Mouse (Mus musculus) neural tube, embryonic 12.5 days (tissue): ENCODE data around the gene Tgfbr3. TPM values are rescaled to one million over a fixed set of nuclear protein-coding genes. Genes with fewer than 3 reads are reported as not detected.

Experiments used
- ATAC-seq: fragments of 200-750 bp; cut with Nextera tagmentation; 2 replicates; pipeline ENCODE4 v1.8.0; 2017; ENCODE audit warnings: low read depth, mild to moderate bottlenecking, moderate TSS enrichment, moderate library complexity; ENCODE audit not compliant: low FRiP score
- H3K27ac ChIP-seq: fragments of 300-500 bp; sonication (generic); 2 replicates; pipeline ENCODE4 v1.5.1; 2016
- H3K27me3 ChIP-seq: fragments of 300-500 bp; sonication (generic); replicated peaks from 2 replicates; pipeline ENCODE4 v1.6.1; 2016; ENCODE audit warnings: mild to moderate bottlenecking
- H3K36me3 ChIP-seq: fragments of 300-500 bp; sonication (generic); 2 replicates; pipeline ENCODE4 v1.6.1; 2016; ENCODE audit warnings: mild to moderate bottlenecking
- H3K4me1 ChIP-seq: fragments of 300-500 bp; sonication (generic); 2 replicates; pipeline ENCODE4 v1.6.1; 2016
- H3K4me2 ChIP-seq: fragments of 300-500 bp; sonication (generic); replicated peaks from 2 replicates; pipeline ENCODE4 v1.6.1; 2016; ENCODE audit warnings: mild to moderate bottlenecking
- H3K4me3 ChIP-seq: fragments of 300-500 bp; sonication (generic); 2 replicates; pipeline ENCODE4 v1.5.1; 2016
- H3K9ac ChIP-seq: fragments of 300-500 bp; sonication (generic); 2 replicates; pipeline ENCODE4 v1.6.1; 2016; ENCODE audit warnings: mild to moderate bottlenecking
- H3K9me3 ChIP-seq: fragments of 300-500 bp; sonication (generic); 2 replicates; pipeline ENCODE4 v1.6.1; 2016; ENCODE audit warnings: mild to moderate bottlenecking
- WGBS: fragments of 180-500 bp; shearing (Covaris S2); methylation state at CpG from one replicate; pipeline ENCODE4 v1.1.7; 2016; 5-methylcytosine and 5-hydroxymethylcytosine counted together
- polyA plus RNA-seq: library from polyadenylated mRNA; unstranded; fragments of >200 nt; fragmentation: Nextera tagmentation; extraction: Ambion mirVana; gene quantifications from 2 replicates; pipeline ENCODE4 v1.2.1, GENCODE M21; 2016

Gene Tgfbr3
- polyA plus RNA-seq, 1 experiment from 2014 or later = 8.8 TPM

- Histone ChIP-seq H3K4me3 (no peak overlapping the region), H3K4me2 (no peak overlapping the region), H3K27me3 (no peaks in the 10 kb centered on the region), H3K9me3 (no peaks in the 10 kb centered on the region), H3K27ac (no peak overlapping the region), H3K36me3 (no peaks in the 10 kb centered on the region), H3K4me1 (peaks cover 12% of the 10 kb centered on the region), H3K9ac (no peak overlapping the region)
- WGBS = 85% methylated on average over 4 of the region's 4 CpGs
- ATAC-seq = no peak
These were observed 4.6 kb upstream of the Tgfbr3 start for GRCm38 (mm10) chr5:107294041-107294440.

GRCm38 (mm10) chr5:107289986-107290385 is 557 bp upstream of the Tgfbr3 start:
- no peaks in the 10 kb centered on the region for H3K36me3 ChIP-seq
- WGBS = 33% methylated on average over 8 of the region's 8 CpGs
- no peak overlapping the region for H3K27ac ChIP-seq
- H3K9me3 ChIP-seq = no peaks in the 10 kb centered on the region
- H3K4me3 ChIP-seq = no peak overlapping the region; the same call in 1 of the 2 replicates
- ATAC-seq = no peak
- peaks cover 13% of the 10 kb centered on the region for H3K4me1 ChIP-seq
- peak overlapping the region; percentile 99 for H3K4me2 ChIP-seq
- peaks cover 9% of the 10 kb centered on the region; the same call in 1 of the 2 replicates for H3K27me3 ChIP-seq
- H3K9ac ChIP-seq = no peak overlapping the region

GRCm38 (mm10) chr5:107288427-107289233 is 799 bp downstream of the Tgfbr3 start:
- ATAC-seq = peak; percentile 4
- H3K9ac ChIP-seq = peak overlapping the region; percentile 73
- H3K27ac ChIP-seq = peak overlapping the region; percentile 57; the same call in 1 of the 2 replicates
- H3K4me3 ChIP-seq = peak overlapping the region; percentile 71
- no peaks in the 10 kb centered on the region for H3K36me3 ChIP-seq
- under 1% methylated on average over 62 of the region's 62 CpGs for WGBS
- peaks cover 9% of the 10 kb centered on the region; the same call in 1 of the 2 replicates for H3K27me3 ChIP-seq
- H3K4me1 ChIP-seq = peaks cover 13% of the 10 kb centered on the region
- H3K9me3 ChIP-seq = no peaks in the 10 kb centered on the region
- peak overlapping the region; percentile 99 for H3K4me2 ChIP-seq

GRCm38 (mm10) chr5:107287908-107288267 is 1.5 kb downstream of the Tgfbr3 start:
- Histone ChIP-seq H3K9me3 (no peaks in the 10 kb centered on the region), H3K4me2 (peak overlapping the region; percentile 99)

GRCm38 (mm10) chr5:107287254-107287907 is 2.0 kb downstream of the Tgfbr3 start:
- no peak overlapping the region for H3K4me3 ChIP-seq
- H3K4me1 ChIP-seq = peaks cover 13% of the 10 kb centered on the region
- no peak for ATAC-seq
- no peaks in the 10 kb centered on the region for H3K36me3 ChIP-seq
- no peak overlapping the region for H3K9ac ChIP-seq
- no peak overlapping the region for H3K27ac ChIP-seq
- WGBS = 23% methylated on average over 6 of the region's 6 CpGs
- H3K4me2 ChIP-seq = 0 out of 2 replicates have a peak overlapping the region, but pooled peaks have one; percentile 21
- H3K9me3 ChIP-seq = no peaks in the 10 kb centered on the region
- peaks cover 9% of the 10 kb centered on the region; the same call in 1 of the 2 replicates for H3K27me3 ChIP-seq

More at GRCm38 (mm10) chr5:107287908-107288267, 1.5 kb downstream of the Tgfbr3 start:
- ATAC-seq = no peak
- Histone ChIP-seq H3K4me1 (peaks cover 13% of the 10 kb centered on the region), H3K9ac (no peak overlapping the region), H3K27me3 (peaks cover 9% of the 10 kb centered on the region; the same call in 1 of the 2 replicates), H3K27ac (no peak overlapping the region), H3K4me3 (peak overlapping the region; percentile 71), H3K36me3 (no peaks in the 10 kb centered on the region)
- WGBS = 41% methylated on average over 5 of the region's 5 CpGs

- no peak overlapping the region for H3K9ac ChIP-seq
- H3K9me3 ChIP-seq = 0 out of 2 replicates have a peak, but pooled peaks cover under 1% of the 10 kb centered on the region
- ATAC-seq = no peak
- no peak overlapping the region for H3K27ac ChIP-seq
- peaks cover 9% of the 10 kb centered on the region; the same call in 1 of the 2 replicates for H3K27me3 ChIP-seq
- H3K4me3 ChIP-seq = no peak overlapping the region
- 90% methylated on average over 6 of the region's 6 CpGs for WGBS
- H3K4me2 ChIP-seq = no peak overlapping the region
- H3K4me1 ChIP-seq = peaks cover 13% of the 10 kb centered on the region
- H3K36me3 ChIP-seq = no peaks in the 10 kb centered on the region
These were observed 3.9 kb downstream of the Tgfbr3 start for GRCm38 (mm10) chr5:107285563-107285962.

GRCm38 (mm10) chr5:107283935-107284524 is 5.4 kb downstream of the Tgfbr3 start:
- Histone ChIP-seq H3K36me3 (no peaks in the 10 kb centered on the region), H3K27me3 (peaks cover 9% of the 10 kb centered on the region; the same call in 1 of the 2 replicates), H3K4me2 (no peak overlapping the region), H3K9ac (no peak overlapping the region), H3K4me1 (peaks cover 6% of the 10 kb centered on the region), H3K27ac (no peak overlapping the region), H3K4me3 (no peak overlapping the region), H3K9me3 (0 out of 2 replicates have a peak, but pooled peaks cover 5% of the 10 kb centered on the region)
- ATAC-seq = no peak
- WGBS = 69% methylated on average over 10 of the region's 10 CpGs

GRCm38 (mm10) chr5:107282561-107283307 is 6.7 kb downstream of the Tgfbr3 start:
- 80% methylated on average over 9 of the region's 9 CpGs for WGBS
- ATAC-seq = no peak
- no peak overlapping the region for H3K27ac ChIP-seq
- no peak overlapping the region for H3K9ac ChIP-seq
- no peaks in the 10 kb centered on the region for H3K36me3 ChIP-seq
- no peak overlapping the region for H3K4me2 ChIP-seq
- no peak overlapping the region for H3K4me3 ChIP-seq
- no peaks in the 10 kb centered on the region for H3K27me3 ChIP-seq
- no peaks in the 10 kb centered on the region for H3K4me1 ChIP-seq
- H3K9me3 ChIP-seq = 0 out of 2 replicates have a peak, but pooled peaks cover 5% of the 10 kb centered on the region

GRCm38 (mm10) chr5:107279263-107279662 is 10.2 kb downstream of the Tgfbr3 start:
- H3K36me3 ChIP-seq = no peaks in the 10 kb centered on the region
- 0 out of 2 replicates have a peak, but pooled peaks cover 5% of the 10 kb centered on the region for H3K9me3 ChIP-seq
- H3K4me2 ChIP-seq = no peak overlapping the region
- no peak overlapping the region for H3K4me3 ChIP-seq
- H3K27me3 ChIP-seq = no peaks in the 10 kb centered on the region
- no peak for ATAC-seq
- no peak overlapping the region for H3K27ac ChIP-seq
- no peak overlapping the region for H3K9ac ChIP-seq
- no peaks in the 10 kb centered on the region for H3K4me1 ChIP-seq
- 78% methylated on average over 4 of the region's 4 CpGs for WGBS

GRCm38 (mm10) chr5:107276186-107276585 is 13.2 kb downstream of the Tgfbr3 start:
- Histone ChIP-seq H3K4me3 (no peak overlapping the region), H3K27ac (no peak overlapping the region), H3K9me3 (0 out of 2 replicates have a peak, but pooled peaks cover 5% of the 10 kb centered on the region), H3K36me3 (no peaks in the 10 kb centered on the region), H3K4me1 (peaks cover 8% of the 10 kb centered on the region; the same call in 1 of the 2 replicates), H3K27me3 (no peaks in the 10 kb centered on the region), H3K9ac (no peak overlapping the region), H3K4me2 (no peak overlapping the region)
- ATAC-seq = no peak
- 76% methylated on average over 3 of the region's 3 CpGs for WGBS

- no peaks in the 10 kb centered on the region for H3K9me3 ChIP-seq
- no peak for ATAC-seq
These were observed 17.0 kb downstream of the Tgfbr3 start for GRCm38 (mm10) chr5:107272252-107273028.

More at GRCm38 (mm10) chr5:107272252-107273028, 17.0 kb downstream of the Tgfbr3 start:
- Histone ChIP-seq H3K4me1 (peaks cover 13% of the 10 kb centered on the region), H3K27me3 (no peaks in the 10 kb centered on the region), H3K4me3 (no peak overlapping the region), H3K36me3 (no peaks in the 10 kb centered on the region), H3K9ac (no peak overlapping the region), H3K27ac (no peak overlapping the region), H3K4me2 (no peak overlapping the region)
- WGBS = 45% methylated on average over 11 of the region's 11 CpGs
